Mouse (Mus musculus): ENCODE data around the gene Mfap4.

The Mfap4 gene

GRCm38 (mm10) chr11:61518871-61519270 lies 33.6 kb downstream of the Mfap4 start:
- 89% methylated on average over 3 of the region's 3 CpGs for WGBS

- WGBS = 68% methylated on average over 3 of the region's 3 CpGs
Measured at GRCm38 (mm10) chr11:61519484-61520107, 34.4 kb downstream of the Mfap4 start.

- 61% methylated on average over 1 of the region's 1 CpGs for WGBS
Measured at GRCm38 (mm10) chr11:61526872-61527271, 41.6 kb downstream of the Mfap4 start.

GRCm38 (mm10) chr11:61529268-61529713 lies 44.1 kb downstream of the Mfap4 start:
- WGBS = 33% methylated on average over 4 of the region's 4 CpGs

GRCm38 (mm10) chr11:61532820-61533219 lies 47.6 kb downstream of the Mfap4 start:
- 73% methylated on average over 2 of the region's 2 CpGs for WGBS

GRCm38 (mm10) chr11:61533571-61533970 lies 48.3 kb downstream of the Mfap4 start:
- WGBS = 65% methylated on average over 5 of the region's 5 CpGs

- WGBS = 18% methylated on average over 1 of the region's 1 CpGs
Measured at GRCm38 (mm10) chr11:61535530-61535929, 50.3 kb downstream of the Mfap4 start.

- 59% methylated on average over 3 of the region's 3 CpGs for WGBS
Measured at GRCm38 (mm10) chr11:61536952-61537351, 51.7 kb downstream of the Mfap4 start.

- 33% methylated on average over 3 of the region's 3 CpGs for WGBS
Measured at GRCm38 (mm10) chr11:61537362-61537761, 52.1 kb downstream of the Mfap4 start.

Data from cerebral cortex, adult 2 months (tissue).